Mouse (Mus musculus) natural killer cell, adult 2 months (primary cell): ENCODE data around the gene Ccdc130.

Experiments used
- DNase-seq, 2 experiments: peaks; one replicate each; pipeline ENCODE4 v3.0.0; 2022; ENCODE audit warnings: low spot score in 2 of 2

Ccdc130 gene

GRCm38 (mm10) chr8:84237542-84238229, 32.5 kb downstream of the Ccdc130 start:
- DNase-seq = no peak

- peak; percentile 97 to 98 for DNase-seq
Measured at GRCm38 (mm10) chr8:84236998-84237473, 33.1 kb downstream of the Ccdc130 start, which contains the start of gene Zswim4. Gene Zswim4, minus strand, starts transcription at chr8:84237055.

GRCm38 (mm10) chr8:84236410-84236997, 33.7 kb downstream of the Ccdc130 start:
- DNase-seq = no peak

GRCm38 (mm10) chr8:84235746-84236409, 34.3 kb downstream of the Ccdc130 start:
- peak; percentile 34 to 38 for DNase-seq

- no peak for DNase-seq
Measured at GRCm38 (mm10) chr8:84233055-84233454, 37.1 kb downstream of the Ccdc130 start.

- no peak for DNase-seq
Measured at GRCm38 (mm10) chr8:84230735-84231134, 39.4 kb downstream of the Ccdc130 start.

GRCm38 (mm10) chr8:84223322-84224029, 46.7 kb downstream of the Ccdc130 start:
- DNase-seq = no peak

GRCm38 (mm10) chr8:84222566-84223165, 47.5 kb downstream of the Ccdc130 start:
- DNase-seq = no peak

- DNase-seq = no peak
Measured at GRCm38 (mm10) chr8:84220105-84220504, 50.1 kb downstream of the Ccdc130 start.

GRCm38 (mm10) chr8:84218143-84218542, 52.0 kb downstream of the Ccdc130 start:
- DNase-seq = no peak

- no peak for DNase-seq
Measured at GRCm38 (mm10) chr8:84217206-84217605, 53.0 kb downstream of the Ccdc130 start.

- DNase-seq = no peak
Measured at GRCm38 (mm10) chr8:84213277-84213676, 56.9 kb downstream of the Ccdc130 start.

- DNase-seq = no peak
Measured at GRCm38 (mm10) chr8:84211881-84212563, 58.2 kb downstream of the Ccdc130 start.

GRCm38 (mm10) chr8:84211202-84211601, 59.0 kb downstream of the Ccdc130 start:
- DNase-seq = no peak

GRCm38 (mm10) chr8:84210167-84210791, 59.9 kb downstream of the Ccdc130 start:
- DNase-seq = peak; percentile 84 to 87

GRCm38 (mm10) chr8:84208381-84209380, 61.5 kb downstream of the Ccdc130 start:
- DNase-seq = peak in 1 of 2 experiments; percentile 12

- DNase-seq = peak in 1 of 2 experiments; percentile 22
Measured at GRCm38 (mm10) chr8:84207811-84208210, 62.4 kb downstream of the Ccdc130 start.
